Mouse (Mus musculus) embryonic fibroblast, embryonic 13.5 days (primary cell): ENCODE data around the gene Oas3.

Experiments used
- CTCF ChIP-seq: IDR thresholded peaks from 2 replicates; pipeline ENCODE4 v1.5.1; 2011; ENCODE audit warnings: mild to moderate bottlenecking, control low read depth, low read length, moderate library complexity, borderline replicate concordance; ENCODE audit not compliant: insufficient read depth
- POLR2A ChIP-seq: IDR thresholded peaks from 2 replicates; pipeline ENCODE4 v1.6.1; 2011; ENCODE audit warnings: low read depth, mild to moderate bottlenecking, control low read depth, low read length, moderate library complexity

DNA sequence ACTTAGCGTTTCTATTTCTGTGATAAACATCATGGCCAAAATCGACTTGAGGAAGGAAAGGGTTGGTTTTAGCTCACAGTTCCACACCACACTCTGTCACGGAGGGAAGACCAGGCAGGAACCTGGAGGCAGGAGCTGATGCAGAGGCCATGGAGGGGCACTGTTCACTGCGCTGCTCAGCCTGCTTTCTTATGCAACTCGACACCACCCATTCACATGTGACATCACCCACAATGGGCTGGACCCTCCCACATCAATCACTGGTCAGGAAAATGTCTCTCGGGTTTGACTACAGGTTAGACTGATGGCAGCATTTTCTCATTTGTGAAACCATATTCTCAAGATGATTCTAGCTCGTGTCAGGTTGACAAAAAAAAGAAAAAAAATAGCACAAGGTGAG is 56.5 kb downstream of the Oas3 start:
- TF ChIP-seq POLR2A (no peak), CTCF (no peak)
